Comparison of ENCODE assay signal across 20 mouse cellular contexts in genomic region chr15:86474951-86475350, GRCm38 (mm10).
"Had no signal": no experiment of that assay in that cellular context is flagged by ENCODE, and none has a peak within 500 bp of the region (broad histone marks: within the 10 kb centered on the region; RNA-seq: fewer than 3 reads in every experiment).

No protein-coding gene starts in this region.

- DNase-seq: gastrocnemius, adult 2 months; gastrocnemius, postnatal 10 days; gastrocnemius, postnatal 25 days; heart, adult 18-20 months; heart, postnatal 10 days; heart, postnatal 4 days; kidney, adult 18-20 months; kidney, adult 8-10 months; kidney, postnatal 10 days; kidney, postnatal 25 days; kidney, postnatal 4 days had no signal

- H3K4me3 ChIP-seq: gastrocnemius, adult 2 months; heart, embryonic 10.5 days; heart, embryonic 12.5 days; hindbrain, embryonic 10.5 days; hindbrain, embryonic 12.5 days; intestine, embryonic 15.5 days; left cerebral cortex, adult 2 months; limb, embryonic 13.5 days; limb, embryonic 15.5 days had no signal

- H3K27ac ChIP-seq: gastrocnemius, adult 2 months; heart, embryonic 10.5 days; hindbrain, embryonic 12.5 days; hindbrain, embryonic 14.5 days; intestine, embryonic 15.5 days; left cerebral cortex, adult 2 months; limb, embryonic 13.5 days; limb, embryonic 15.5 days had no signal
